Mouse (Mus musculus): ENCODE results near the gene Odf2l. TPM values are rescaled to one million over a fixed set of nuclear protein-coding genes. Genes with fewer than 3 reads are reported as not detected.

Odf2l gene
- polyA plus RNA-seq, 1 experiment = 0.21 TPM

DNA sequence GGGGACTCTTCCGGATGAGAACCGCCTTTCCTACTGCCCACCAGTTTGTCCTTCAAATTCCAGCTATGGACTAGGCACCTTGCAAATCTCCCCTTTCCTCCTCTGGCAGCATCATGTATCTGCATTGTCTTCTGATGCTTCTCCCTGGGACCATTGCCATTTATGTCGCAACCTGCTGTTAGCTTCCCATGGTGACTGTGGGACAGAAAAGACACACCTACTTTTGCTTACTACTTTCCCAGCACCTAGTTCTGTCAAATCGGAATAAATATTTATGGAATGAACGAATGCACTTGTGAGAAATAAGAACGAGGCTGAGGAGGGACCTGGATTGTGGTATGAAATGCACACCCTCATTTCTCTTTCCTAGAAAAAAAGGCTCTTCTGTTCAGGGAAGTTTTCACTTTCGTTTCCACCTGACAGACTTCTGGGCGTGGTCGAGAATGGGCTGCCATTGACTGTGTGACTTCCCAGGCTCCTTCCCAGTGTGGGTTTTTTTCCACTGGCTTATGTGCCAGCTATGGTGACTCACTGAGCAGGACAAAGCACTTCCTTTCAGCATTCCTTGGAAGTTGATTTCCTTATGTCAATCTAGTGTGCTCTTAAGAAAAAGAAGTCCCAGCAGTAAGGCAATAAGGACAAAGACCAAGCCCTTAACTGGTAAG, 16.4 kb upstream of the Odf2l start:
- TF ChIP-seq GATA1 (IDR thresholded peaks at IDR 0.05; ENCODE audit: low read length) (no peak), TAL1 (IDR thresholded peaks at IDR 0.05; ENCODE audit: low read length) (no peak)
- Histone ChIP-seq H3K36me3 (ENCODE audit: control insufficient read depth) (no peaks in the 10 kb centered on the region), H3K4me3 (replicated peaks) (no peak overlapping the region), H3K9me3 (ENCODE audit: control insufficient read depth, low read length) (no peaks in the 10 kb centered on the region), H3K4me1 (ENCODE audit: control insufficient read depth) (no peaks in the 10 kb centered on the region), H3K27me3 (ENCODE audit: control insufficient read depth) (no peaks in the 10 kb centered on the region)

DNA sequence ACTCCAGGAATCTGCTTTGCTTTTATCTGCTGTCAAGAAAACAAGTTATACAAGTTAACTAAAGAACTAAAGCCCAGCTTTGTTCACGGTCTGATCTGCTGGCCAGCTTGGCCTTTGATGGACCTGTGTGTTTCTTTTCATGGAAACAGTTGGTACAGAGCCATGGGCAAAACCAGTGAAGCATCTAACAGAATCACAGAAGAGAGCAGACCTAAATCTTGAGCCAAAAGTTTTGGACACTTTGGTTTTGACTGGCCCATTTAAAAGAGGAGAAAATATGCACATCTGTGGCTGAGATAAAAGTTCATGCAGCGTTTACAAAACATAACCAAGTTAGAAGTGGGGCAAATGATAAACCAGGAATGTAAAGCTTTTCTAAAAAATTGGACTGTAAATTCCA, 15.1 kb upstream of the Odf2l start:
- peaks cover 2% of the 10 kb centered on the region for H3K9me3 ChIP-seq (ENCODE audit: control insufficient read depth, low read length)
- TF ChIP-seq TAL1 (IDR thresholded peaks at IDR 0.05; ENCODE audit: low read length) (no peak), GATA1 (IDR thresholded peaks at IDR 0.05; ENCODE audit: low read length) (no peak)
- H3K27me3 ChIP-seq (ENCODE audit: control insufficient read depth) = no peaks in the 10 kb centered on the region
- no peak overlapping the region for H3K4me3 ChIP-seq (replicated peaks)
- no peaks in the 10 kb centered on the region for H3K4me1 ChIP-seq (ENCODE audit: control insufficient read depth)
- H3K36me3 ChIP-seq (ENCODE audit: control insufficient read depth) = no peaks in the 10 kb centered on the region

- Histone ChIP-seq H3K4me3 (replicated peaks) (no peak overlapping the region), H3K36me3 (ENCODE audit: control insufficient read depth) (no peaks in the 10 kb centered on the region), H3K4me1 (ENCODE audit: control insufficient read depth) (no peaks in the 10 kb centered on the region), H3K9me3 (ENCODE audit: control insufficient read depth, low read length) (peaks cover 6% of the 10 kb centered on the region), H3K27me3 (ENCODE audit: control insufficient read depth) (no peaks in the 10 kb centered on the region)
- TF ChIP-seq TAL1 (IDR thresholded peaks at IDR 0.05; ENCODE audit: low read length) (no peak), GATA1 (IDR thresholded peaks at IDR 0.05; ENCODE audit: low read length) (no peak)
Observed at GRCm38 (mm10) chr3:145103770-145104169, 14.6 kb upstream of the Odf2l start.

GRCm38 (mm10) chr3:145105076-145105772, 13.2 kb upstream of the Odf2l start:
- Histone ChIP-seq H3K4me1 (ENCODE audit: control insufficient read depth) (no peaks in the 10 kb centered on the region), H3K36me3 (ENCODE audit: control insufficient read depth) (no peaks in the 10 kb centered on the region), H3K9me3 (ENCODE audit: control insufficient read depth, low read length) (peaks cover 8% of the 10 kb centered on the region), H3K4me3 (replicated peaks) (no peak overlapping the region), H3K27me3 (ENCODE audit: control insufficient read depth) (no peaks in the 10 kb centered on the region)
- TF ChIP-seq TAL1 (IDR thresholded peaks at IDR 0.05; ENCODE audit: low read length) = no peak
- TF ChIP-seq GATA1 (IDR thresholded peaks at IDR 0.05; ENCODE audit: low read length) = no peak

- no peaks in the 10 kb centered on the region for H3K4me1 ChIP-seq (ENCODE audit: control insufficient read depth)
- TF ChIP-seq GATA1 (IDR thresholded peaks at IDR 0.05; ENCODE audit: low read length) (no peak), TAL1 (IDR thresholded peaks at IDR 0.05; ENCODE audit: low read length) (no peak)
- H3K4me3 ChIP-seq (replicated peaks) = no peak overlapping the region
- no peaks in the 10 kb centered on the region for H3K27me3 ChIP-seq (ENCODE audit: control insufficient read depth)
- peaks cover 8% of the 10 kb centered on the region for H3K9me3 ChIP-seq (ENCODE audit: control insufficient read depth, low read length)
- H3K36me3 ChIP-seq (ENCODE audit: control insufficient read depth) = no peaks in the 10 kb centered on the region
Observed at GRCm38 (mm10) chr3:145105773-145106504, 12.4 kb upstream of the Odf2l start.

DNA sequence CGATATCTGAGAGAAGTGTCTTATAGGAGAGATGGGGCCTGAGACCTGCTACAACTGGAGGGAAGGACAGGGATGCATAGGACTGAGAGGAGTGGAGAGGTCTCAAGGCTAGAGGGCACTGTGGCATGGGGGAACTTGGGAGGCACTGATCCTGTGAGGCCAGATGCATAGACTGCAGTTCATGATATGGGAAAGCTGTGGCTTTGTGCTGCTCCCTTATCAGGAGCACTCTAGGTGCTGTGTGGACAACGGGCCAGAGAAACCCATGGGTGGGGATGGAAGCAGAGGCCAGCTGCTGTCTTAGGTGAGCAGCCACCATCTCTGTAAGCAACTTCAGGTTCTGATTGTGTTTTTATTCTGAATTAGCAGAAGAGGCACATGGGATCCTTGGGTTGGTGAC, 3.2 kb upstream of the Odf2l start:
- Histone ChIP-seq H3K27me3 (ENCODE audit: control insufficient read depth) (no peaks in the 10 kb centered on the region), H3K4me1 (ENCODE audit: control insufficient read depth) (peaks cover 27% of the 10 kb centered on the region), H3K9me3 (ENCODE audit: control insufficient read depth, low read length) (no peaks in the 10 kb centered on the region), H3K4me3 (replicated peaks) (no peak overlapping the region), H3K36me3 (ENCODE audit: control insufficient read depth) (no peaks in the 10 kb centered on the region)
- no peak for TF ChIP-seq TAL1 (IDR thresholded peaks at IDR 0.05; ENCODE audit: low read length)
- no peak for TF ChIP-seq GATA1 (IDR thresholded peaks at IDR 0.05; ENCODE audit: low read length)

DNA sequence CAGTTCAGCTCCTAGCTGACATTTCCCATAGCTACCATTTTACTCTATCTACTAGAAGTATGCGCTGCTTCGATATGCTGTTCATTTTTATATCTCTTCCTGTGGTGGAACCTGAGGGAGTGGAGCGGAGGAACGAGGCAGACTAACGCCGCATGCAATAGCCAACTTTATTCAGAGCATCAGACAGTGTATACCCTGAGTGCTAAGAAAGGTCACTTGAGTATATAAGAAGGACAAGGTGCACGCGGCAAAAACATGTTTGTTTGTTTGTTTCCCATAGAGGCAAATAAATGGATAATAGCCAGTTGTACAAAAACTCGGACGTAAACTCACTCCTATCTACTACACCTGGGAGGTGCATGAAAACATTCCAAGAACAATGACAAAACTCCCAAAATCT, 751 bp upstream of the Odf2l start:
- H3K27me3 ChIP-seq (ENCODE audit: control insufficient read depth) = no peaks in the 10 kb centered on the region
- peak overlapping the region; percentile 85 for H3K4me3 ChIP-seq (replicated peaks)
- no peak for TF ChIP-seq GATA1 (IDR thresholded peaks at IDR 0.05; ENCODE audit: low read length)
- no peak for TF ChIP-seq TAL1 (IDR thresholded peaks at IDR 0.05; ENCODE audit: low read length)
- H3K9me3 ChIP-seq (ENCODE audit: control insufficient read depth, low read length) = no peaks in the 10 kb centered on the region
- H3K4me1 ChIP-seq (ENCODE audit: control insufficient read depth) = peaks cover 29% of the 10 kb centered on the region
- H3K36me3 ChIP-seq (ENCODE audit: control insufficient read depth) = no peaks in the 10 kb centered on the region

GRCm38 (mm10) chr3:145119002-145119358, 592 bp downstream of the Odf2l start:
- Histone ChIP-seq H3K4me3 (replicated peaks) (peak overlapping the region; percentile 85), H3K9me3 (ENCODE audit: control insufficient read depth, low read length) (no peaks in the 10 kb centered on the region), H3K4me1 (ENCODE audit: control insufficient read depth) (peaks cover 29% of the 10 kb centered on the region), H3K36me3 (ENCODE audit: control insufficient read depth) (no peaks in the 10 kb centered on the region), H3K27me3 (ENCODE audit: control insufficient read depth) (no peaks in the 10 kb centered on the region)
- TF ChIP-seq GATA1 (IDR thresholded peaks at IDR 0.05; ENCODE audit: low read length) (no peak), TAL1 (IDR thresholded peaks at IDR 0.05; ENCODE audit: low read length) (no peak)

DNA sequence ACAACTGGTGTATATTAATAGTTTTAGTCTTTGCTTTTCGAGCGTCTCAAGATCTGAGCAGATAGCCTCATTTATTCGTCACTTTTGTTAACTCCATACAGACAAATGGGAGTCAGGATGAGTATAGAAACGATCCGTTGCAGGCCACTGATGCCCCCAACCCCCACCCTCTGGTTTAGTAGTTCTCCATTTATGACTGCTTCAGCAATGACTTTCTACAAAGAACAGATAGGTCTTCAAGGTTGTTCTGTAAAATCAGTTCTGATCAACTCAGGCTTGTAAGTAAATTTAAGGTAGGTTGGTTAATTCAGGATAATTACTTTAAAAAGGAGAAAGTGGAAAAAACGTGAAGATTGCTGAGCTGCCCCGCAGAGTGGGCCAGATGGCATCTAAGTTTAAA, 1.0 kb downstream of the Odf2l start:
- no peaks in the 10 kb centered on the region for H3K36me3 ChIP-seq (ENCODE audit: control insufficient read depth)
- no peaks in the 10 kb centered on the region for H3K9me3 ChIP-seq (ENCODE audit: control insufficient read depth, low read length)
- peak overlapping the region; percentile 85 for H3K4me3 ChIP-seq (replicated peaks)
- TF ChIP-seq TAL1 (IDR thresholded peaks at IDR 0.05; ENCODE audit: low read length) = no peak
- no peak for TF ChIP-seq GATA1 (IDR thresholded peaks at IDR 0.05; ENCODE audit: low read length)
- H3K27me3 ChIP-seq (ENCODE audit: control insufficient read depth) = no peaks in the 10 kb centered on the region
- H3K4me1 ChIP-seq (ENCODE audit: control insufficient read depth) = peaks cover 29% of the 10 kb centered on the region

All from erythroblast, embryonic 14.5 days (primary cell).